Mouse (Mus musculus) gastrocnemius, postnatal 4 days (tissue): Measurements from ENCODE around the gene Slc3a1. TPM values are rescaled to one million over a fixed set of nuclear protein-coding genes. Genes with fewer than 3 reads are reported as not detected.
A peak's percentile ranks its signal among the peaks of the same experiment; 100 is the strongest.

ENCODE experiments used
- DNase-seq, 2 experiments: peaks; one replicate each; pipeline ENCODE4 v3.0.0; 2021 to 2022; ENCODE audit warnings: low spot score in 2 of 2, mixed read lengths in 2 of 2
- long read RNA-seq, 2 experiments: library from polyadenylated mRNA; stranded (forward); transcript quantifications; one replicate each; pipeline ENCODE4 v2.0.0; 2021
- total RNA-seq, 2 experiments: library from RNA; stranded (reverse); gene quantifications; 2 replicates each; pipeline ENCODE4 v1.2.3; 2021

Gene Slc3a1
- under 1 TPM; 0.22 to 0.26 TPM for total RNA-seq
- long read RNA-seq, experiment 1, partial matches to known transcripts, result 0 of 1 reads
- long read RNA-seq, experiment 1, other reads (novel, unspliced or antisense), result 1 of 1 reads
- long read RNA-seq, experiment 2, result 0 reads

GRCm38 (mm10) chr17:85028093-85028739 lies at the start of gene Slc3a1:
Gene Slc3a1 (plus strand): TSS chr17:85028376.
- DNase-seq, result no peak

GRCm38 (mm10) chr17:84981721-84982120 lies 46.5 kb upstream of the Slc3a1 start:
- DNase-seq, result no peak

GRCm38 (mm10) chr17:84982735-84983134 lies 45.4 kb upstream of the Slc3a1 start:
- no peak for DNase-seq

GRCm38 (mm10) chr17:84986368-84986767 lies 41.8 kb upstream of the Slc3a1 start:
- no peak for DNase-seq

GRCm38 (mm10) chr17:84987834-84988410 lies 40.3 kb upstream of the Slc3a1 start:
- DNase-seq, result no peak

- DNase-seq, result no peak
Measured at GRCm38 (mm10) chr17:84988514-84988913, 39.7 kb upstream of the Slc3a1 start.

GRCm38 (mm10) chr17:84995844-84996243 lies 32.3 kb upstream of the Slc3a1 start:
- no peak for DNase-seq

GRCm38 (mm10) chr17:84997639-84998038 lies 30.5 kb upstream of the Slc3a1 start:
- DNase-seq, result no peak

- DNase-seq, result no peak
Measured at GRCm38 (mm10) chr17:84999636-85000035, 28.5 kb upstream of the Slc3a1 start.

GRCm38 (mm10) chr17:85013485-85013884 lies 14.7 kb upstream of the Slc3a1 start:
- DNase-seq, result no peak

- DNase-seq, result no peak
Measured at GRCm38 (mm10) chr17:85014632-85015031, 13.5 kb upstream of the Slc3a1 start.

- no peak for DNase-seq
Measured at GRCm38 (mm10) chr17:85018344-85018743, 9.8 kb upstream of the Slc3a1 start.

GRCm38 (mm10) chr17:85018794-85019193 lies 9.4 kb upstream of the Slc3a1 start:
- no peak for DNase-seq

GRCm38 (mm10) chr17:85020343-85020742 lies 7.8 kb upstream of the Slc3a1 start:
- DNase-seq, result no peak

- DNase-seq, result peak in 1 of 2 experiments; percentile 38
Measured at GRCm38 (mm10) chr17:85023247-85024167, 4.7 kb upstream of the Slc3a1 start.

GRCm38 (mm10) chr17:85024237-85024636 lies 3.9 kb upstream of the Slc3a1 start:
- DNase-seq, result no peak

- no peak for DNase-seq
Measured at GRCm38 (mm10) chr17:85025151-85025550, 3.0 kb upstream of the Slc3a1 start.

- no peak for DNase-seq
Measured at GRCm38 (mm10) chr17:85026436-85026835, 1.7 kb upstream of the Slc3a1 start.

GRCm38 (mm10) chr17:85027247-85027646 lies 929 bp upstream of the Slc3a1 start:
- no peak for DNase-seq

- DNase-seq, result no peak
Measured at GRCm38 (mm10) chr17:85028797-85029196, 621 bp downstream of the Slc3a1 start.

GRCm38 (mm10) chr17:85030651-85031050 lies 2.5 kb downstream of the Slc3a1 start:
- DNase-seq, result no peak

- no peak for DNase-seq
Measured at GRCm38 (mm10) chr17:85033087-85033486, 4.9 kb downstream of the Slc3a1 start.
